Mouse (Mus musculus): ENCODE measurements around the gene Ift172.

GRCm38 (mm10) chr5:31298486-31298885 is 7.6 kb upstream of the Ift172 start:
- TF ChIP-seq POLR2A (IDR thresholded peaks at IDR 0.05; ENCODE audit: insufficient read depth, low read depth, low read length), result no peak
- TF ChIP-seq CTCF (IDR thresholded peaks at IDR 0.05; ENCODE audit: insufficient read depth, low read depth, low read length), result no peak

Data from olfactory bulb, adult 2 months (tissue).